Mouse (Mus musculus) CH12.LX (cell line): ENCODE measurements around the gene Vwa5b1. TPM values are rescaled to one million over a fixed set of nuclear protein-coding genes. Genes with fewer than 3 reads are reported as not detected.

ENCODE experiments used
- DNase-seq: peaks from one replicate; pipeline ENCODE4 v3.0.0-alpha.2; 2013; ENCODE audit errors: extremely low read depth
- H3K27ac ChIP-seq: 2 replicates; pipeline ENCODE4 v1.5.1; 2012; ENCODE audit warnings: low read depth, mild to moderate bottlenecking, control low read depth, moderate library complexity; ENCODE audit not compliant: insufficient read depth
- H3K27me3 ChIP-seq: replicated peaks from 2 replicates; pipeline ENCODE3; 2012; ENCODE audit warnings: inconsistent platforms
- H3K36me3 ChIP-seq, 2 experiments: replicated peaks in 1 of 2; 2 replicates each; pipeline versions ENCODE3 to v1.6.1; 2012; ENCODE audit warnings: inconsistent platforms in 1 of 2, low read length in 1 of 2, mild to moderate bottlenecking in 1 of 2, mixed read lengths in 1 of 2, moderate library complexity in 1 of 2; ENCODE audit not compliant: control insufficient read depth in 1 of 2, insufficient read depth in 1 of 2
- H3K4me1 ChIP-seq, 2 experiments: 2 replicates each; pipeline ENCODE4 v1.6.1; 2012; ENCODE audit warnings: inconsistent platforms in 1 of 2, moderate library complexity in 1 of 2; ENCODE audit not compliant: insufficient read depth in 2 of 2, control insufficient read depth in 1 of 2
- H3K4me2 ChIP-seq: 2 replicates; pipeline ENCODE4 v1.6.1; 2012; ENCODE audit warnings: low read depth, mild to moderate bottlenecking, control low read depth; ENCODE audit not compliant: poor library complexity, insufficient read depth, severe bottlenecking
- H3K4me3 ChIP-seq, 3 experiments: fragments of 150-350 bp in 1 of 3; sonication (generic) in 1 of 3; replicated peaks in 1 of 3; 2 replicates each; pipeline versions ENCODE3 to v1.5.1; 2011 to 2012; ENCODE audit warnings: low read depth in 2 of 3, low read length in 2 of 3, mild to moderate bottlenecking in 2 of 3, moderate library complexity in 2 of 3, control low read depth in 1 of 3, improper control_type of control experiment in 1 of 3, inconsistent platforms in 1 of 3, mixed read lengths in 1 of 3; ENCODE audit not compliant: poor library complexity in 1 of 3
- H3K79me2 ChIP-seq: replicated peaks from 2 replicates; pipeline ENCODE4 v1.6.1; 2012; ENCODE audit warnings: mild to moderate bottlenecking, moderate library complexity; ENCODE audit not compliant: control insufficient read depth, poor library complexity, insufficient read depth, severe bottlenecking; ENCODE audit errors: extremely low read depth
- H3K9ac ChIP-seq: 2 replicates; pipeline ENCODE4 v1.6.1; 2012; ENCODE audit warnings: low read depth, mild to moderate bottlenecking, control low read depth, moderate library complexity; ENCODE audit not compliant: insufficient read depth
- H3K9me3 ChIP-seq: replicated peaks from 2 replicates; pipeline ENCODE3; 2012; ENCODE audit warnings: low read length, inconsistent platforms, mixed read lengths
- CHD2 ChIP-seq: IDR thresholded peaks from 2 replicates; pipeline ENCODE4 v1.6.1; 2011; ENCODE audit warnings: low read length, improper control_type of control experiment
- CTCF ChIP-seq, 2 experiments: IDR thresholded peaks in 1 of 2; conservative IDR thresholded peaks in 1 of 2; 2 replicates each; pipeline ENCODE4 v1.5.1; 2011 to 2012; ENCODE audit warnings: low read depth in 2 of 2, low read length in 2 of 2, improper control_type of control experiment in 1 of 2, inconsistent platforms in 1 of 2, mild to moderate bottlenecking in 1 of 2, moderate library complexity in 1 of 2
- ELF1 ChIP-seq: IDR thresholded peaks from 2 replicates; pipeline ENCODE4 v1.6.1; 2014; ENCODE audit warnings: low read depth, mild to moderate bottlenecking, inconsistent platforms, low read length, improper control_type of control experiment
- JUN ChIP-seq: IDR thresholded peaks from 2 replicates; pipeline ENCODE4 v1.6.1; 2011; ENCODE audit warnings: low read depth, mild to moderate bottlenecking, low read length, improper control_type of control experiment, moderate library complexity; ENCODE audit not compliant: insufficient read depth
- MYC ChIP-seq: IDR thresholded peaks from 2 replicates; pipeline ENCODE4 v1.6.1; 2011; ENCODE audit warnings: low read depth, mild to moderate bottlenecking, improper control_type of control experiment, low read length
- RAD21 ChIP-seq: IDR thresholded peaks from 2 replicates; pipeline ENCODE4 v1.6.1; 2011; ENCODE audit warnings: low read depth, mild to moderate bottlenecking, low read length, improper control_type of control experiment, moderate library complexity
- SMC3 ChIP-seq: IDR thresholded peaks from 2 replicates; pipeline ENCODE4 v1.6.1; 2011; ENCODE audit warnings: low read depth, low read length, improper control_type of control experiment
- USF2 ChIP-seq: conservative IDR thresholded peaks from 2 replicates; pipeline ENCODE4 v1.6.1; 2011; ENCODE audit warnings: low read depth, low read length, improper control_type of control experiment
- ZMIZ1 ChIP-seq: IDR thresholded peaks from 2 replicates; pipeline ENCODE4 v1.6.1; 2012; ENCODE audit warnings: low read depth, mild to moderate bottlenecking, inconsistent platforms, low read length, improper control_type of control experiment
- dilution Hi-C: fragments of 300-500 bp; cut with MboI; formaldehyde crosslinking; loops from 2 replicates; pipeline ENCODE4 v1.14.3; 2020; ENCODE audit warnings: low sequenced_read_pairs; ENCODE audit not compliant: extremely low pct_unique_long_range_greater_than_20kb, extremely low pct_ligation_motif_present
- in situ Hi-C: fragments of 300-500 bp; cut with MboI; formaldehyde crosslinking; loops from 3 replicates; pipeline ENCODE4 v1.14.3; 2019; ENCODE audit warnings: low sequenced_read_pairs, low pct_ligation_motif_present, low pct_unique_long_range_greater_than_20kb, mixed read lengths
- polyA plus RNA-seq: library from polyadenylated mRNA; unstranded; fragments of >175 nt; gene quantifications from 2 replicates; pipeline ENCODE4 v1.2.1, GENCODE M21; 2012; ENCODE audit warnings: low read depth; ENCODE audit not compliant: insufficient read length
- total RNA-seq, 2 experiments: library from RNA; depleted of rRNA; stranded (reverse); fragments of 300-350 nt in 1 of 2; fragments of >200 nt in 1 of 2; gene quantifications; 2 replicates each; pipeline ENCODE4 v1.2.3; 2012 to 2014

The Vwa5b1 gene
- total and polyA plus RNA-seq, 3 experiments: not detected

- Histone ChIP-seq H3K36me3 (no peaks in the 10 kb centered on the region), H3K79me2 (no peaks in the 10 kb centered on the region), H3K9me3 (no peaks in the 10 kb centered on the region), H3K4me2 (no peak overlapping the region), H3K9ac (no peak overlapping the region), H3K4me3 (no peak overlapping the region), H3K27me3 (peaks cover 56% of the 10 kb centered on the region), H3K4me1 (no peaks in the 10 kb centered on the region), H3K27ac (no peak overlapping the region)
- dilution Hi-C loops (no loop called here), in situ Hi-C loops (no loop called here)
- TF ChIP-seq CHD2 (no peak), USF2 (no peak)
- DNase-seq: no peak
Measured at GRCm38 (mm10) chr4:138548124-138548561, 87.5 kb downstream of the Vwa5b1 start.

GRCm38 (mm10) chr4:138547556-138547955 is 88.1 kb downstream of the Vwa5b1 start:
- Histone ChIP-seq H3K79me2 (no peaks in the 10 kb centered on the region), H3K4me3 (no peak overlapping the region), H3K36me3 (no peaks in the 10 kb centered on the region), H3K9ac (no peak overlapping the region), H3K9me3 (no peaks in the 10 kb centered on the region), H3K27ac (no peak overlapping the region), H3K4me1 (no peaks in the 10 kb centered on the region), H3K4me2 (no peak overlapping the region), H3K27me3 (peaks cover 56% of the 10 kb centered on the region)
- in situ Hi-C loops (no loop called here), dilution Hi-C loops (no loop called here)
- TF ChIP-seq JUN (no peak), CHD2 (no peak)
- no peak for DNase-seq

GRCm38 (mm10) chr4:138547041-138547440 is 88.6 kb downstream of the Vwa5b1 start:
- DNase-seq: peak; percentile 21
- peaks cover 58% of the 10 kb centered on the region for H3K27me3 ChIP-seq
- H3K36me3 ChIP-seq: no peaks in the 10 kb centered on the region
- no peaks in the 10 kb centered on the region for H3K9me3 ChIP-seq
- no peak overlapping the region for H3K4me3 ChIP-seq
- H3K4me2 ChIP-seq: no peak overlapping the region
- in situ Hi-C loops: no loop called here
- H3K27ac ChIP-seq: no peak overlapping the region
- dilution Hi-C loops: no loop called here
- H3K9ac ChIP-seq: no peak overlapping the region
- TF ChIP-seq MYC: no peak
- no peak for TF ChIP-seq ZMIZ1
- peak in 1 of 2 experiments; percentile 52; a peak in 2 of 4 replicates for TF ChIP-seq CTCF (conservative IDR thresholded peaks at IDR 0.05 in 1 of 2, IDR thresholded peaks at IDR 0.05 in 1 of 2; ENCODE audit: low read depth in 2 of 2, low read length in 2 of 2)
- peak; percentile 2; the same call in 1 of the 2 replicates for TF ChIP-seq RAD21
- TF ChIP-seq SMC3: peak; percentile 47
- no peak for TF ChIP-seq ELF1
- no peaks in the 10 kb centered on the region for H3K4me1 ChIP-seq
- no peaks in the 10 kb centered on the region for H3K79me2 ChIP-seq
